Mouse (Mus musculus) induced T-regulatory cell, adult 2 months (primary cell): ENCODE measurements around the gene Sptlc3.
A peak's percentile ranks its signal among the peaks of the same experiment; 100 is the strongest.

ENCODE experiments used
- DNase-seq: peaks from one replicate; pipeline ENCODE4 v3.0.0-alpha.2; 2012; ENCODE audit warnings: low read depth

Sptlc3 gene

GRCm38 (mm10) chr2:139493836-139494235 lies at the start of gene Sptlc3:
Gene Sptlc3 (plus strand): TSS chr2:139493913.
- no peak for DNase-seq

GRCm38 (mm10) chr2:139467726-139468125 lies 26.0 kb upstream of the Sptlc3 start:
- no peak for DNase-seq

- DNase-seq: no peak
Measured at GRCm38 (mm10) chr2:139488708-139489107, 5.0 kb upstream of the Sptlc3 start.

GRCm38 (mm10) chr2:139494629-139495028 lies 916 bp downstream of the Sptlc3 start:
- DNase-seq: no peak

- DNase-seq: no peak
Measured at GRCm38 (mm10) chr2:139561966-139562505, 68.3 kb downstream of the Sptlc3 start.

GRCm38 (mm10) chr2:139579280-139579679 lies 85.6 kb downstream of the Sptlc3 start:
- DNase-seq: peak; percentile 12

- no peak for DNase-seq
Measured at GRCm38 (mm10) chr2:139582766-139583165, 89.1 kb downstream of the Sptlc3 start.

GRCm38 (mm10) chr2:139587660-139588200 lies 94.0 kb downstream of the Sptlc3 start:
- DNase-seq: no peak

- peak; percentile 51 for DNase-seq
Measured at GRCm38 (mm10) chr2:139589905-139590304, 96.2 kb downstream of the Sptlc3 start.

GRCm38 (mm10) chr2:139590888-139591698 lies 97.4 kb downstream of the Sptlc3 start:
- peak; percentile 73 for DNase-seq

GRCm38 (mm10) chr2:139592109-139592508 lies 98.4 kb downstream of the Sptlc3 start:
- no peak for DNase-seq

- DNase-seq: no peak
Measured at GRCm38 (mm10) chr2:139597229-139597628, 103.5 kb downstream of the Sptlc3 start.

GRCm38 (mm10) chr2:139601543-139602194 lies 108.0 kb downstream of the Sptlc3 start:
- no peak for DNase-seq

- no peak for DNase-seq
Measured at GRCm38 (mm10) chr2:139608167-139608566, 114.5 kb downstream of the Sptlc3 start.

- DNase-seq: no peak
Measured at GRCm38 (mm10) chr2:139608810-139609209, 115.1 kb downstream of the Sptlc3 start.

- DNase-seq: no peak
Measured at GRCm38 (mm10) chr2:139609231-139609630, 115.5 kb downstream of the Sptlc3 start.

- no peak for DNase-seq
Measured at GRCm38 (mm10) chr2:139609662-139610291, 116.1 kb downstream of the Sptlc3 start.

- no peak for DNase-seq
Measured at GRCm38 (mm10) chr2:139612410-139613107, 118.8 kb downstream of the Sptlc3 start.

GRCm38 (mm10) chr2:139626496-139626895 lies 132.8 kb downstream of the Sptlc3 start:
- DNase-seq: no peak

GRCm38 (mm10) chr2:139628731-139629130 lies 135.0 kb downstream of the Sptlc3 start:
- DNase-seq: peak; percentile 2

- DNase-seq: no peak
Measured at GRCm38 (mm10) chr2:139629653-139630052, 135.9 kb downstream of the Sptlc3 start.

- DNase-seq: no peak
Measured at GRCm38 (mm10) chr2:139634506-139634905, 140.8 kb downstream of the Sptlc3 start.
